Mouse (Mus musculus) ES-CJ7 (cell line): ENCODE data around the gene Mxi1.

Experiments
- DNase-seq: peaks from one replicate; pipeline ENCODE4 v3.0.0; 2011; ENCODE audit warnings: low read depth, low spot score

Gene Mxi1

DNA sequence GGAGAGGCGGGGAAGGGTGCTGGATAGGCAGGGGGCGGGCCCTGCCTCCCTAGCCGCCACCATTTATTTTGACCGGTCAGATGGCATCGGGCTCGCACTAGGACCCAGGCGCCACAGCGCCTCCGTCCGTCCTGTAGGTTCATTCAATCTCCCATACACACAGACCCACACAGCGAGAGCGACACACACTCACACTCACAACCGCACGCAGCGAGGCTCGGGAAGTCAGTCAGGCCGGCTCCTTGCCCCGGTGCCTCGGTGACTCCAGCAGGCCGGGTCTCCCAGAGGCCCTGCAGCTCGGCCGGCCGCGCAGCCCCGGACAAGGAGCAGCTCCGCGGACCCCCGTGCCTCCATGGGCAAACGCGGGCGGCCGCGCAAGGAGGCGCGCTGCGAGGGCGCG, at the start of gene Mxi1:
TSS of gene Mxi1 (plus strand) at position 171 of the 400 bp plus-strand sequence.
- DNase-seq, result peak; percentile 84

- DNase-seq, result no peak
These were observed 49.5 kb upstream of the Mxi1 start for GRCm38 (mm10) chr19:53260828-53261227.

DNA sequence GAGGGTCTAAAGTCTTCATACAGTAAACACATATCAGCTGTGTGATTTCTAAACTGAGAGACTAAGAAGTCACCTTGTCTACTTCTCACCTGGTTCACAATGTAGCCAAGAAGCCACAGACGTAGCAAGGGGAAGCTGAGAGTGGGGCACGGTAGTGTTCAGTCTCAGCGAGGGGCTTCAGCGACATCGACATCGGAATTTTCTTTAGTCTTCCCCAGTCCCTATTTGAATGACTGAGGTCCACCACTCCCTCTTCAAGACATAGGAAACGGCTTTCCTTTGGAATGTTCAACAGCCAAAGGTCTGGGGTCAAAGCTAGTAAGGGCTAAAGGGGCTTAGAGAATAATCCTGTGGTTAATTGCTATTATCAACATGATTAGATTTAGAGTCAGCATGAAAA, 48.3 kb upstream of the Mxi1 start:
- DNase-seq, result peak; percentile 17

DNA sequence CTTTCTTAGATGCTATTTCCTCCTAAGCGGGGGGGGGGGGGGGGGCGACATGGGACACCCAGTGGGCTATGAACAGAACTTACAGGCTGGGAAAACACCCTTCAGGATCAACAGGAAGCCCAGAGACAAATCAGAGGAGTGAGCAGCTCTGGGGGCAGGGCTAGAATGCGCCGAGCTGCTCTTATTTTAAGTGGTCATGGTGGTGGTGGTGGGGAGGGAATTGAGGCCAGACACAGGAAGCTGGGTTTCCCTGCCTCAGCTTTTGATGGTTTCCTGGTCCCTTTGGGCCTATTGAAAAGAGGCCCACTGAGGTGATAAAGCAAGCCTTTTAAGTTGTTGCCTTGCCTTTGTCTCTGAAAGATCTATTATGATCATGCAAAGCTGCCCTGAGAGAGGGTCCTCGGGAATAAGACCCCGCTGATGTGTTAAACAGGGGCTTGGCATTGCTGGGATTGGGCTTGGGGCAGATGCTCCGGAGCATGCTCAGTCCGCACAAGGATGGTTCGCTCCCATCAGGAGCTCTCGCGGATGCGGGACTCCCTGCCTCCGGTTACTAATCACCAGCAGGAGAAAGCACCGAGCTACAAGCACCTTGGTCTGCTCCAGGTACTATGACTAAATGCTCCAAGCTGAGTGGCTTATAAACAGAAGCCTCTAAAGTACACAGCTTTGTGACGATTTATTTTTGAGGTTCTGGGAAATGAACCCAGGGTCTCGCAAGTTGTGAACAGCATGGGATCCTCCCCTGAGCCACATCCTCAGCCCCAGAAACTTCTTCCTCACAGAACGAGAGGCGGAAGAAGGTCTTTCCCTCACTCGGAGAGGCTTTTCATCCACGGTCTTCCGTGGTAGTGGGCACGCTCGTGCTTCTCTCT, 46.2 kb upstream of the Mxi1 start:
- DNase-seq, result peak; percentile 52

- DNase-seq, result no peak
These were observed 45.2 kb upstream of the Mxi1 start for GRCm38 (mm10) chr19:53264821-53265727.

DNA sequence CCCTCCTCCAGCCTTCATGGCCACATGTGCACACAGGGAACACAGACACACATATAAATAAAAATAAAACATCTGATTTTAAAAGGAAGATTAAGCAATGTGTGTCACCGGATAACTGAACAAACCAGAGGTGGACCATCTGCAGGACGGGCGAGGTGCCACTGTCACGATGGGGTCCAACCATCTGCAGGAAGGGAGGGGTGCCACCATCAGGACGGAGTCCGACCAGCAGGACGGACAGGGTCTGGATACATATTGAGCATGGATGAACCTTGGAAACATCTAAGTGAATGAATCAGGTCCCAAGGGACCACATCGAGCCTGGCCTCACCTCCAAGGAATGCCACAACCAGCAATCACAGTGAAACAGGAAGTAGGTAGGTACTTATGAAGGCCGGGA, 43.0 kb upstream of the Mxi1 start:
- no peak for DNase-seq

DNA sequence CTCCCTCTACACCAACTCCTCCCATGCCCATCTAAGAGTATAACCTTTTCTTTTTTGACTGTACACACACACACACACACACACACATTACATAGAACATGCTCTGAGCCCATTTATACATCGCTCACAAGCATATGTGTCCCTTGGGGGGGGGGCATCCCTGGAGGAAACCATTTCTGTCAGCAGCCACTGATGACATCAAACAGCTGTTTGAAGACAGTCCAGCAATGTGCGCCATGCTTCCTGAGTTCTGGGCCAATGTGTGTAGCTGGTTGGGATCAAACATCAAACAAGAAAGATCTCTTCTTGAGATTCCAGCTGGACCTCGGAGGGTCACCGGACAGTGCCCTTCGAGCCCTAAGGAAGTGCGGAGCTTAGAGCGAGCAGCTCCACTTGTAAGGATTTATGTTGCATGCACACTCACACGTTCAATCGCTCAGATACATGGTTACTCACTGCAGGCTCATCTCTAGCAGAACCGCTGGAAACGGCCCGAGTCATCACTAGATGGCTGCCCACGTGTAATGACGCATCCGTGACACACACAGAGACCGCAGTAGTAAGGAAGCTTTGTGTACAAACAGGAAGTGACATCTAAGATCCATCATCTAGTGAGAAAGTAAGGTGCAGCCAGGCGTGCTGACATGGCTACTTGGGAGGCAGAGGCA, 37.1 kb upstream of the Mxi1 start:
- DNase-seq, result no peak

- DNase-seq, result no peak
These were observed 36.4 kb upstream of the Mxi1 start for GRCm38 (mm10) chr19:53273781-53274428.

- DNase-seq, result no peak
These were observed 35.1 kb upstream of the Mxi1 start for GRCm38 (mm10) chr19:53275204-53275603.

DNA sequence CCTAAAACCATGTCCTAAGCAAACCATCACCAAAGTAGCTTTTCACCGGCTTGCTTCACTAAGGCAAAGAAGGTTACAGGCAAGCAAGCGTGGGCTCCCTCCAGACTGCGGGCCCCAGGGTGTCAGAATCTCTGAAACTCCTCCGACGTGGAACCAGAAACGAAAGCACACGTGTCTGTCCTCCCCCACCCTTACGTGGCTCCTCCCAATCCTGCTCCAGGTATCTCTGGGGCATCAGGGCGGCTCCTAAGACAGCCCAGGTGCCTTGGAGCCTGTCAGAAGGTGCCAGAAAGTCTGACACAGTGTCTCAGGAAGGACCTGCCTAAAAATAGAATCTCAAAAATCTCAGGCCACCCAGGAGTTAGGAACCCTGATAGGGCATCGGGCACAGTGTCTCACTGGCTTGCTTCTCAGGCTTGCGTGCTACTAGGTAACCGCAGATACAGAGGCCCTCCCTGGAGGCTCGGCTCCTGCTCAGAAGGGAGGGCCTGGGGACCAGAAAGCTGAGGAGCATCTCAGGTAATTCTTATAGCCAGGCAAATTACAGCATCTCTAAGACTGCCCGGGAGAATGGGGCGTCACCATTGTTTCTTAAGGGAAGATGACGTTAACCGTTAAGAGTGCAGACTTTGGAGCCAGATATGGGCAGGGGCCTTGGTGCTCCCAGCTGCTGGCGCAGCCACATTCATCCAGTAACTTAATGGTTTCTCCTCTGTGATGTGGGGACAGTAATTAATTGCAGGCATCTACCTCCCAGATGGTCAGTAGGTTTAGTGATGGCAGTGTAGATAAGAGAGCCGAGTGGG, 33.2 kb upstream of the Mxi1 start:
- no peak for DNase-seq

- no peak for DNase-seq
These were observed 31.6 kb upstream of the Mxi1 start for GRCm38 (mm10) chr19:53278491-53279415.

- DNase-seq, result no peak
These were observed 30.1 kb upstream of the Mxi1 start for GRCm38 (mm10) chr19:53280254-53280653.

GRCm38 (mm10) chr19:53282571-53282970, 27.7 kb upstream of the Mxi1 start:
- DNase-seq, result no peak

GRCm38 (mm10) chr19:53283742-53284141, 26.6 kb upstream of the Mxi1 start:
- DNase-seq, result peak; percentile 53

- DNase-seq, result peak; percentile 33
These were observed 25.8 kb upstream of the Mxi1 start for GRCm38 (mm10) chr19:53284268-53285208.

GRCm38 (mm10) chr19:53296331-53297254, 13.7 kb upstream of the Mxi1 start:
- peak; percentile 57 for DNase-seq

DNA sequence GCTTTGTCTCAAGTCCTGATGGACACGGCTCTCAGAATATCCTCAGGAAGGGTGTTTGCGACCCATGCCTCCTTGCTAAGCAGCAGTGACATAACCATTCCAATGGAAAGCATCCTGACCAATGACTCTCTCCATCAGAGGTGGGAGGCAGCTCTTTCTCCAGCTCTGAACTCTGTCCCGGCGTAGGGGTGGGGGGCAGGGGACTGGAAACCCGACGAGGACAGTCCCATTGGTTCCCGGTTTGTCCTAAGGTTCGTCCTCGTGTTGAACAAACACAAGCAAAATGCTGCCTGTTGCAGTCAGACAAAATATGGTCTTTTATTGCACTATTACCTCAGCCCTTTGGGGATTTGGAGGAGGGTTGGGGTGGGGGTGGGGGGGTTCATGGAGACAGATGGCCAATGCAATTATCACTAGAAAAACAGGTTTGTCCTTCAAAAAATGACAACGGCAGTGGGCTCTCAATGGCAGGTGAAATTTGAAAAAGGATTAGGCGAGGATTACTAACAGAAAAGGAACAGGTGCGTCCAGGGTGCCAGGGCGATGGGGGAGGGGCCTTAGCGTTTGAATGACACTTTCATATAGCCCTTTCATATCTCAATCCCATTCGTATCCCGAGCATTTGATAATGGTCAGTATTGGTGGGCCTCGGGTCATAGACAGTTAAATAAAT, 11.0 kb upstream of the Mxi1 start:
- no peak for DNase-seq
